Mouse (Mus musculus): Measurements from ENCODE around the gene Il27.

Il27 gene

DNA sequence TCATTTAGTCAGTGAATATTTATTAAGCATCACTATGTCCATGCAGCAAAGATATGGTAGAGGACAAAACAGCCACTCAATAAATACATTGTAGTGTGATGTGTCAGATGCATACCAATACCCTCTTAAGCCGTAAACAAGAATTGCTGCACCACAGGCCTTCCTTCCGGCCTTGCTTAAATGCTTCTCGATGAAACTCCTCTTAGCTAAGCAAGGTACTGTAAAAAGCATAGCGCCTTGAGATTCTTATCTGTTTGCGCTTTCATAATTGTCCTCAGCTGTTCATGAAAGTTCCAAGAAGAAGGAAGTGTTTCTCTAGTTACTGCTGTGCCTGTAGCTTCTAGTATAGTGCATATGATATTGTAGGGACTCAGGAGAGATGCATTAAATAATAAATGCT lies 11.9 kb upstream of the Il27 start:
- no peak for DNase-seq (ENCODE audit: low spot score)

DNA sequence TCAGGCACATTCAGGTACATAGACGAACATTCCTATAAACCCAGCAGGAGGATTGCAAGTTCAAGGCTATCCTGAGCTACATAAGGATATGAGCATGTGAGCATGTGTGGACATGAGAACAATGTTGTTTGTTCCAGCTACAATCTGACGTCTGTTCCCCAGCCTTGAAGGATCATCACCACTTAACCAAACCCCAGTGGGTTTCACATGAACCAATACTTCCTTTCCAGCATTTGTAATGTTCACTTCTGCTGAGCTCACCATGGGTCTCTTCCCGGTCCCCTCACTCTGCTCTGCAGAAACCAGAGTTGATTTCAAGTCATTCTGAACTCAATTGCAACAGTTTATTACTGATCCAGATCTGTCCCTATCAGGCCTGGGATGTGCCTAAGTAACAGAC lies 7.9 kb upstream of the Il27 start:
- no peak for DNase-seq (ENCODE audit: low spot score)

DNA sequence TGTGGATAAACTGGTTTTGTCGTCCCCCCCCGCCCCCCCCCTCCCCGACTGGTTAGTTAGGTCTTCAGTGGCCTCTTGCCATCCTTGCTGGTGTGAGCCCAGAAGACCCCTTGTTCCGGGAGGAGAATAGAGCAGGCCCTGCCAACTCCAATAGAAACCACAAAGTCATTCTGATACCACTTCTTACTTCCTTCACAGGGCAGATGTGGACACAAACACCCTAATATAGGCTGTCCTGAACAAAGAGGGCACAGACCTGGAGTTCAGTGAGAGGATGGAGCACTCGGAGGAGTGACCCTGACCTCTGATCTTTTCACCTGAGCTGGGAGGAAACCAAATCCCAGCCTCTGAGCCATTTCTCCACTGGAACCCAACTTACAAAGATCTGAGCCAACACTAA lies 7.2 kb upstream of the Il27 start:
- no peak for DNase-seq (ENCODE audit: low spot score)

DNA sequence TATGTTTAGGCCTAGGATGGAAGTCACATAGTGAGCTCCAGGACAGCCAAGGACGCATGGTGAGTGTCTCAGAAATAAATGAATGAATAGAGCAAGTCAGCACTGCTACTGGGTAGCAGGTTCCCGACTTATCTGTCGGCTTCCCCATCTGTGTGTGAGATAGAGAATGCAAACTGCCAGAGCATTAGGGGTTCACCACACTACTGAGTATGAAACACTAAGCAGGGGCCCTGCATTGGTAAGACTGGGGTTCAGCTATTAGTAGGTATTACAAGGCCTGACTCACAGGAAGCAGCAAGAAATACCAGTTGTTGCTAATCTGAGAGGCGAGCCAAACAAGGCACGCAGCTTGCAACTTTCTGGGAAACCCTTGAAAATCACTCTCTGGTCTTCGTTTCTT lies 4.2 kb upstream of the Il27 start:
- DNase-seq (ENCODE audit: low spot score), result no peak

DNA sequence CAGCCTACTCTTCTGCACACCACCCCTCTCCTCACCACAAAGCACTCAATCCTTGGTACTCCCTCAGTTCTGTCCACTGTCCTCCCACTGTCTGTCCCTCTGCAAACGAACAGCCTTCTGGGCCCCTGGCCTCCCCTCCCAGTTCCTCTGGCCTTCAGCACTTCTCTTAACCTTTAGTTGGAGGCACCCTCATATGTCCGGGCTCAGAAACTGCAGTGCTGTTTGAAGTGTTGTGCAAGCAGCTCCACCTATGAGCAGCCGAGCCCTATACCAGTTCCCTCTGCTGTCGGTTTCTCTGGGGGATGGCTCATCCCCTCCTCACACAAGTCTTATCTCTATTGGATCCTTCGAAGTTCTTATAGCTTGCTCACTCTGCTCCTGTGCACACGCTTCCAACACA lies 1.7 kb upstream of the Il27 start:
- no peak for DNase-seq (ENCODE audit: low spot score)

DNA sequence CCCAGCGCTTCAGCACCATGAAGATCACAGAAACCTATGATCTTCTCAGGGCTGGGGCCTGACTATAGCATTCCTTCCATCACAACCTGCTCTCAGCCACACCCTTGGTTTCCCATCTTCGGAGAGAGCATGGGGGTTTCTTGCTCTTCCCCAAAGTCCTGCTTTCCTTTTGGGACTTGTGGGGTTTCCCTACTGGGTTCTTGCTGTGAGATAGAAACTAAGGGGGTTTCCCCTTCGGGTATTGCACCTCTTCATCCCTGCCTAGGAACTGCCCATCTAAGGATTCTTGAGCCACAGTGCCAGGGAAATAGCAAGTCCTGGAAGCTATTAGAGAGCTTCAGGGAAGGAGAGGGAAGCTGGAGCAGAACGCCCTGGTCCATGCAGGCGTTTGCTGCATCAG lies 1.1 kb upstream of the Il27 start:
- DNase-seq (ENCODE audit: low spot score), result no peak

DNA sequence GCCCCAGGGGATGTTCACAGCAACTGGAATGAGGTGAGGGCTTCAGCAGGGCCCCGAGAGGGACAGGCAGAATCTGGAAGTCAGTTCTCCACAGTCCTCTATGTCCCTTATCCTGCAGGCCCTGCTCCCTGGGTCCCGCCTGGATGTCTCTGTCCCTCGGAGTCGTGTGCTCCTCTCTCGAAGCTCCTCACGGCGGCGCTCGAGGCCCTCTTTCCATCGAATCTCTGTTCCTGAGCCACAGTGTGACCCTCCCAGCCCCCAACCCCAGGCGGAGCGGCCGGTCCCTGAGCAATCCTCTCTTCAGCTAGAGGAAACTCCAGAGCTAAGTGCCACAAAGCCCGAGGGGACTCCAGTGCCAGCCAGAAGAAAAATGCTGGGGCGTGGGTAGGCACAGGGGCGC lies 7.0 kb downstream of the Il27 start:
- peak; percentile 76 for DNase-seq (ENCODE audit: low spot score)

DNA sequence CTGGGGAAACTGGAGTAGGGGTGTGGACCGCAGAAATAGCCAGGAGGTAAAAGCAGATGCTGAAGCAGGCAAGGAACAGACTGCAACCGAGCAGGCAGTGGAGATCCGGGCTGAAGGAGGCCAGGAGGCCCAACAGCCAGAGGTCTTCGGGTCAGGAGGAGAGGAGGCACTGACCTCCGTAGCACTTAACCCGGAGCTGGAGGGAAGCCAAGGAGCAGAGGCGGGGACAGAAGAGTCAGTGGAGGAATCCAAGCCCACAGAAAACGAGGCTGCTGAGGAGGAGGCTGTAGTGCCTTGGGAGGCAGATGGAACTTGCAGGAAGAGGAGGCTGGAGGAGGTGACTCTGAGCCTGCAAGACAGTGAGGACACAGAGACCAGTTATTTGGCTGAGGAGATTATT lies 7.9 kb downstream of the Il27 start:
- peak; percentile 51 for DNase-seq (ENCODE audit: low spot score)

DNA sequence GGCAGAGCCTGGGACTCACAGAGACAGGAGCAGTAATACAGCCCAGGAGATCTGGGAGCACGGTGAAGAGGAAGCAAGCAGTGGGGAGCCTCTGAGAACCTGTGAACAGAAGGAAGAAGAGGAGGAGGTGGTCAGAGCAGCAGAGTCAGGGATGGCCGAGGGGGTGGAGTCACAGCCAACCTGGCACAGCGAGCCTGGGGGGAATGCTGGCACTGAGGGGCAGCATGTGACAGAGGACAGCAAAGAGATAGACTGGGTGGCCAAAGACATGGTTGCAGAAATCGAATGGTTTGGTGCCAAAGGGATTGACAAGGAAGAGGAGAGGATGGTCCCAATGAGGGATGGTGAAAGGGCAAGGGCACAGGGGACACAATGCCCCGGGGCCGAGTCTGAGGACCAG lies 9.0 kb downstream of the Il27 start, which contains the start of gene Cln3:
Gene Cln3, minus strand, starts transcription at position 101 of the 400 bp plus-strand sequence.
- DNase-seq (ENCODE audit: low spot score), result no peak

DNA sequence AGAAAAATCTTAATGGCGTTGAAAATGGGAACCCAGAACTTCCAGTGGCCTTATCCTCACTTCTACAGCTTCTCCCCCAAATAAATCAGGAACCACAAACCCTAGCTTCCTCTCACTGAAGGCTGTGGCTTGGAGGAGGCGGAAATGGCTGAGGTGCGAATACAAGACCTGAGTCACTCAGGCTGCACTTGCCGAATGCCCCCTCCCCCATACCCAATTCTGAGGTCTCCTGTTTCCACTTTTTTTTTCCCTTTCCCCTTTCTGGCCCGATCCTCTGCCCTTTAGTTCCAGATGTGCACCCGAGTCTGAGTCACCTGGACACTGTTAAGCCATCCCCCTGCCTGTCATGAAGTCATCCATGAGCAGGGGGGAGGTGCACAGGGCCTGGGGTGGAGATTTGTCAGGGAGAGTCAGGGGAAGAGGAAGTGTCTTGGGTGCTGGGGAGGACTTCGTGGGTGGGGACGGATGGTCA lies 10.2 kb downstream of the Il27 start, which contains the start of gene Apobr:
Gene Apobr, plus strand, starts transcription at position 437 of the 472 bp plus-strand sequence.
- no peak for DNase-seq (ENCODE audit: low spot score)

DNA sequence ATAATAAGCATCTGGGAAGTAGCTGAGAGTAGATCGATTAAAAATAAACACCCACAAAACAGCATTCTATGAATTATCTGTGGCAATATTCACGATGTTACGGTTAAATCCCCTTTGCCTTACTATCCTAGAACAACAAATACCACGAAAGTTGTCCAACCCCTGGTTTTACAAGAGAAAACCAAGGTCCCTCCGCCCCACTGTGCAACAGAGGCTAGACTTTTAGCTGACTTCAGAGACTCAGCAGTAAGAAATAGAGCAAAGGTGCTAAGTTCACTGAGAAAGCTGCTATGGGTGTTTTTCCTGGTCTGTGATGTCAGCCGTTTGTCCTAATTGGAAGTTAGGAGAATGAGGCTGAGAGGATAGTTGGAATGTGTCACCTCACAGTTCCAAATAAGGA lies 11.0 kb downstream of the Il27 start:
- DNase-seq (ENCODE audit: low spot score), result no peak

DNA sequence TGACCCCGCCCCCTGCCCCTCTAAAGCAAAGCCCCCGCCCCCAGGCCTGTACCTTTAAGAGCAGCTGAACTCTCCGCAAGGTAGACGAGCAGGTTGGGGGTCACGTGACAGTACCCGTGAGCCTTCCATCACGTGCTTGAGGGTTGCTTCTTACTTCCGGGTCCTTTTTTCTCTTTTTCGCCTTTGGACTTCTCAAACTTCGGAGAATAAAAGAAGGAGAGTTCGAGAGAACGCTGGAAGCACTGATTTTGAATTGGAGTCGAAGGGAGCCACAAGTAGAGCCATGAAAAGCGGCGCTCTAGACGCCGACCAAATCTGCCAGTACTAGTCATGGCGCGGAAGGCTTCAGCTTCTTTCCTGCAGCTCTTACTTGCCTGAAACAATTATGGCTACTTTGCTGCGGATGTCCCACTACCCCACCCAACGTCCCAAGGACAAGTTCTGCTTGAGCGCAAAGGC lies 11.5 kb downstream of the Il27 start:
- peak; percentile 80 for DNase-seq (ENCODE audit: low spot score)

DNA sequence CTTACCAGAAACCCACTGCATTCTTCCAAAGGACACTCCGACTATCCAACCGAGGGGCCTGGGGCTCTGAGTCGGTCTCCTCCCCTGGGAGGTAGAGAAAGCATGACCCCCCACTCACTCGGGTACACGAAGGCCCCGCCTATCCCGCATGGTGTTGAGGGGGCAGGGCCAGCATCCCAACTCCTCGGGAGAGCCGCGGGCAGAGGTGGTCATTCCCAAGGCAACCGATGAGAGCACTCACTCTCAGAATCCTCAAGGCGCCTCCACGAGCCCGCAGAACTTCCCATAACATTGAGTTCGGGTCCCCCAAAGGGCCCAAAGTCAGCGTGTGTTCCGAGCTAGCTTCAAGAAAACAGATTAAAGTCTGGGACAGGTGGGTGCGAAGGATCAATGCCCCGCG lies 12.0 kb downstream of the Il27 start:
- DNase-seq (ENCODE audit: low spot score), result peak; percentile 45

DNA sequence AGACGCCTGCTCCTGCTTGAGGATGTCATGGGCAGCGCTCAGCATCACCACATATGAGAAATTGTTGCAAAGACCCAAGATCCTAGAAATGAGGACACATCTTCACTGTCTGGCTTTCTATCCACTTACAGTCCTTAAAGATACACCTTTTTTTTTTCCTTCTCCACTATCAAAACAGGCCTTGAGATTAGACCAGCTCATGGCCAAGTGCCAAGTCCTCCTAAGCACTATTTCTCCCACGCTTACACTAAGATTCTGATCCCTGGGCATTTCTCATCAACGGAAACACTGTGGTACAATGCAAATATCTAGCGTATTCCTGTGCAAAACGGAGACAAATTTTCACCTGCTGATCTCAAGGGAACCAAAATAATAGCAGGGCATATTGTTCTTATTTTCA lies 13.1 kb downstream of the Il27 start:
- DNase-seq (ENCODE audit: low spot score), result no peak

DNA sequence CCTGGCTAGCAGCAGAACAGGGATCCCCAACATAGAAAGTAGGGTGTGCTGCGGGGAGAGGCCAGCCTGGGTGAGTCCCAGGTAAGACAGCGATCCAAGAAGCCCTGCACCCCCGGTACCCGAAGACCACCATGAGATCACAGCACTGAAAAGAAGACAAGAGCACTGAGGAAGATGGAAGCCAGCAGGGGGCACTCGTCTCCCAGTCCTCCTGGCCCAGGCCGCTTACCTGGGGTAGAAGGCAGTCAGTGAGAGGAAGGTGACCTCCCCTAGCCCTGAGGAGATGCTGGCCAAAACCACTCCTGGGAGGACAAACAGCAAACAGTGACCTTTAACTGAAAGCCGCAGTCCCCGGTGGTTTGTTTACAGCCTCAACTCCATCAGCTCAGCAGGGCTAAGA lies 15.6 kb downstream of the Il27 start:
- DNase-seq (ENCODE audit: low spot score), result peak; percentile 55

DNA sequence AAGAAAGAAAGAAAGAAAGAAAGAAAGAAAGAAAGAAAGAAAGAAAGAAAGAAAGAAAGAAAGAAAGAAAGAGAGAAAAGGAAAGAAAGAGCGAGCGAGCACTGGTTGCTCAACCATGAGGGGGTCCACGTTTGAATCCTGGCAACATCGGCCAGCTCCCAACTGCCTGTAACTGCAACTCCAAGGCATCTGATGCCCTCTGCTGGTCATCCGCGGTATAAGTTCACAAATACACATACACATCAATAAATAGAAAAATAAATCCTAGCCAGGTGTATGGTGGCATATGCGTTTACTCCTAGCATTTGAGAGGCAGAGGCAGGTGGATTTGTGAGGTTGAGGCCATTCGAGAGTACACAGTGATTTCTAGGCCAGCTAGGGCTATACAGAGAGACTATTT lies 17.8 kb downstream of the Il27 start:
- DNase-seq (ENCODE audit: low spot score), result no peak

DNA sequence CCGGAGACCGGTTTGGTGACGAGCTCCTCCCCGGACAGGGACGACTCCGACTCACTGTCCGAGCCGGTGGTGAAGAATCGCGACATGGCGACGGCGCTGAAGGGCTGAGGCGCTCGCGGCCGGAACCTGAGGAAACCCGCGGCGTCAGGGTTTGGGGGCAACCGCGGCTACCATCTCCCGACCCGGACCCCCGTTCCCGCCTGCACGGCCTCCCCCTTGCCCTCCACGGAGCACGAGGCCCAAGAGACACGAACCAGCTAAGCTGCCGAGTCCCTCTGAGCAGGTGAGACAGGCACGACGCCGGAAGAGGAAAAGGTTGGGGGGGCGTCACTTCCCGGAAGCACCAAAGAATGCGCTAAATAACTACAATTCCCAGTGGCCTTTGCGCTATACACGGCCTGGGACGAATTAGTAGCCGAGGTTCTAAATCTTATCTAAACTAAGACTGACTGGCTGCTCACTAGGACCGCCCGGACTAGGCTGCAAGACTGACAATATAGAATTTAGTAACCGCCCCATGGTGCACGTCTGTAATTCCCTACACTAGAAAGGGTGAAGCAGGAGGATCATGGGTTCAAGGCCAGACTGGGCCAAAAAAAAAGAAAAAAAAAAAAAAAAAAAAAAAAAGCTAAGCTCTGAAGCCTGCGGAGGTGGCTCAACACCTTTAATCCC lies 28.5 kb downstream of the Il27 start, which contains the start of gene Eif3c:
Gene Eif3c, minus strand, starts transcription at position 318 of the 672 bp plus-strand sequence.
- peak; percentile 79 for DNase-seq (ENCODE audit: low spot score)

DNA sequence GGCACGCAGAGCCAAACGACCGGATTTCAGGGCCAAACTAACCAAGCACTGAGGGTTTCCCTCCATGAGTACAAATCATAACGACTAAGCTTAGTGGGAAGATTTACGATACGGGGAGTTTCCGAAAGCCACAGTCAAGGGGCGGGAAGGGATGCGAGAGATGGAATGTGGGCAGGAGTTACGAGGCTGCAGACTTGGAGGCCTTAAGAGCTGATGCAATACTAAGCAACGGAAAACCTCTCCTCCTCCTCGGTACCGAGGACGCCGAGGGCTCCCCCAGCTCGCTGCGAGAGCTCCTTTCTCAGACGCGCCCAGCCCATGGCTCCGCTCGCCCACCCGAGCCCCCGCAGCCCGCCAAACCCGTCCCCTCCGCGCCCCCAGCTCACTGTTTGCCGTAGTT lies 29.0 kb downstream of the Il27 start:
- DNase-seq (ENCODE audit: low spot score), result no peak

DNA sequence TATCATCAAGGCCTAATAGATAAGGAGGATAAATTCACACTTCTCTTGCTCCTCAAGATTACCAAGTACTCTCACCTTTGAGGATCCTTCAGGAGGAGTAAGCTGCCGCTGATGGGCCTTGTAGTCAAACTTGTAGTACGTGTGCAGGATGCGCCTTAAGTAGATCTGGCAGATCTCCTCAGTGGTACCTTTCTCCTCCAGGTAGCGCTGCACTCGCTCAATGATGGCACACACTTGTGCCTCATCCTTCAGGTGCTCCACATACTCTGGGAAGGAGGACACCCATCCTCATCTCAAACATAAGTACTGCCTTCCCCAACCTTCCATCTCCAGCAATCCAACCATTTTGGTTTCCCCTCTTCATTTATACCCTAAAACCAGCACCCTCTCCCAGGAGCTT lies 38.1 kb downstream of the Il27 start:
- DNase-seq (ENCODE audit: low spot score), result no peak

DNA sequence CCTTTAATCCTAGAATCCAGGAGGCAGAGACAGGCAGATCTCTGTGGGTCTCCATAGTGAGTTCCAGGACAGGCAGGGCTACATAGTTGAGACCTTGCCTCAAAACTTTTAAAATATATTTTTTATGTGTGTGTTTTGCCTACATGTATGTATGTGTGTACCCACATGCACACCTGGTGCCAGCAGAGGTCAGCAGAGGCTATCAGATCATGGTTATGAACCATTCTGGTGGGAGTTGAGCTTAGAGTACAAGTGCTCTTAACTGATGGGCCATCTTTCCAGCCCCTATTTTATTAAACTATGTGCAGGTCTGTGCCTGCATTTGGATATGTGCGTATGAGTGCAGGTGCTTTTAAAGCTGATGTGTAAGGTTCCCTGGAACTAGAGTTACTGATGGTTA lies 39.9 kb downstream of the Il27 start:
- no peak for DNase-seq (ENCODE audit: low spot score)

DNA sequence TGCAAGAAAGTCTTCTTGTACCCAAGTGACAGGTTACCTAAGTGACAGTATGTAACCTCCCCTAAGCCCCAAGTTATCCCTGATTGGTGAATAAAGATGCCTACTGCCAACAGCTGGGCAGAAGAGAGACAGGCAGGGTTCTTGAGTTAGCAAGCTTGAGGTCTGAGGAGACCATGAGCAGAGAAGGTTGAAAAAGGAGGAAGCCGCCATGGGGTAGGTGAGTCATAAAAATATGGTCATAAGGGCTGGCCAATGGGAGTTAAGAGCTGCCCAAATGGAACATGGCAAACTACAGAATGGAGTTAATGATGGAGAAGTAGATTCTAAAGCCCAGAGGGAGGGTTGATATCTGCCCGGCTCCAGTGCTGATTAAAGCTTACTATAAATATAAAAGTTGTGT lies 49.1 kb downstream of the Il27 start:
- no peak for DNase-seq (ENCODE audit: low spot score)

DNA sequence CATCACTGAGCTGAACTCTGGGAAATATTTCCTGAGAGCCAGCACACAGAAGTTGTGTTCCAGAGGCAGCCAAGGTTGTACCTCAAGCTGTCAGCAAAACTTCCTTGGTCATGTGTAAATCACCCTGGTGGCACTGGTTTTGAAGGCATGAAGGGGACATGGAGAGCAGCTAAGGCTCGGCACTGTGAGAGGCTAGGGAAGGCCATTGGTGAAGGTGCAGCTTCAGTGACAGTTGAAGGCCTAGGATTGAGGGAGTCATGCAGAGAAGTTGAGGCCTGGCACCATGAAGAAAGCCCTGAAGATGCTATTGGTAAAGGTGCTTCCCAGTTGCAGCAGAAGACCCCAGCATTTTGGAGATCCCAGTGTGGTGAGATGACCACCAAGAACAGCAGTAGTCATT lies 53.1 kb downstream of the Il27 start:
- no peak for DNase-seq (ENCODE audit: low spot score)
